Mouse (Mus musculus) forebrain, embryonic 14.5 days (tissue): Measurements from ENCODE around the gene Pias3. TPM values are rescaled to one million over a fixed set of nuclear protein-coding genes. Genes with fewer than 3 reads are reported as not detected.
"Not testable (repeated sequence)": the region's sequence is repeated elsewhere in the genome, so short reads cannot be mapped to it uniquely, and the experiment has no call there.

Experiments used
- ATAC-seq: fragments of 200-750 bp; cut with Nextera tagmentation; 2 replicates; pipeline ENCODE4 v1.8.0; 2017; ENCODE audit warnings: mild to moderate bottlenecking, moderate library complexity
- DNase-seq: peaks from one replicate; pipeline ENCODE4 v3.0.0-alpha.2; 2015; ENCODE audit warnings: low spot score
- H3K27ac ChIP-seq: fragments of 300-500 bp; sonication (generic); 2 replicates; pipeline ENCODE4 v1.5.1; 2014; ENCODE audit warnings: low read depth, mild to moderate bottlenecking, control low read depth, low read length, moderate library complexity
- H3K27me3 ChIP-seq: fragments of 300-500 bp; sonication (generic); replicated peaks from 2 replicates; pipeline ENCODE4 v1.6.1; 2014; ENCODE audit warnings: low read length, control low read depth, mixed read lengths; ENCODE audit not compliant: control insufficient read depth, insufficient read depth
- H3K36me3 ChIP-seq: fragments of 300-500 bp; sonication (generic); 2 replicates; pipeline ENCODE4 v1.6.1; 2014; ENCODE audit warnings: low read length, control low read depth; ENCODE audit not compliant: control insufficient read depth, insufficient read depth
- H3K4me1 ChIP-seq: fragments of 300-500 bp; sonication (generic); 2 replicates; pipeline ENCODE4 v1.6.1; 2014; ENCODE audit warnings: antibody characterized with exemption, low read length, control low read depth; ENCODE audit not compliant: control insufficient read depth, insufficient read depth
- H3K4me2 ChIP-seq: fragments of 300-500 bp; sonication (generic); 2 replicates; pipeline ENCODE4 v1.6.1; 2014; ENCODE audit warnings: mild to moderate bottlenecking, control low read depth, low read length
- H3K4me3 ChIP-seq: fragments of 300-500 bp; sonication (generic); 2 replicates; pipeline ENCODE4 v1.5.1; 2014; ENCODE audit warnings: low read depth, low read length, control low read depth
- H3K9ac ChIP-seq: fragments of 300-500 bp; sonication (generic); 2 replicates; pipeline ENCODE4 v1.6.1; 2014; ENCODE audit warnings: mild to moderate bottlenecking, low read length, control low read depth, moderate library complexity
- H3K9me3 ChIP-seq: fragments of 300-500 bp; sonication (generic); replicated peaks from 2 replicates; pipeline ENCODE4 v1.6.1; 2016; ENCODE audit warnings: low read length, control low read depth, mixed read lengths; ENCODE audit not compliant: control insufficient read depth
- WGBS: fragments of 180-500 bp; shearing (Covaris S2); extraction: QIAGEN DNeasy Blood & Tissue Kit; methylation state at CpG from one replicate; pipeline ENCODE4 v1.1.7; 2014; 5-methylcytosine and 5-hydroxymethylcytosine counted together
- polyA plus RNA-seq: library from polyadenylated mRNA; unstranded; fragments of >200 nt; fragmentation: Nextera tagmentation; extraction: Ambion mirVana; gene quantifications from 2 replicates; pipeline ENCODE4 v1.2.1, GENCODE M21; 2014

The Pias3 gene
- 14.8 and 21.3 TPM in 2 replicates for polyA plus RNA-seq

DNA sequence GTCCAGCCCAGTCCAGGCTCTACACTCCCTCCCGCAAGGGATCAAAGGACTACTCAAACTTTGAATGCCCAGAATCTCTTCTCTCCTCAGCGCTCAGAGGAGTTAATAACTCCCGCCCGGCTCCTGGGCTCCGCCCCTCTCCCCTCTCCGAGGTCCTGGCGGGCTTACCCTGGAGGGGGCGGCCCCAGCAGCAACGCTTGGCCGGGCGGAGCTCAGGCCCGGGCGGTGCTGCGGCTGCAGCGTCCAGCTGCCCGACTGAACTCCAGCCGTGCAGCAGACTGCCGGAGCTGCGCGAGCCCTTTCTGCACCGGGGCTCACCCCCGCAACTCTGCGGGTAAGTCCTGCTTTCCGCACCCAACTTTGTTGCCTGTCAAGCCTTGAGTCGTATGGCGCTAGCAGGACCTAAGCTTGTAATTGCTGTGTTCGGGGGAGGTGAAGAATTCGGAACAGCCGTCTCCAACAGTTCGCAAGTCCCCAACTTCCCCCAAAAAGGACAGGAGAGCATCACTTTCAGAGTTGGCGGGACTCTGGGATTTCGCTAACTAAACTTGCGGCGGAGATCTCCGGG is at the start of gene Pias3:
Gene Pias3, plus strand, starts transcription at position 187 of the 568 bp plus-strand sequence.
- peaks cover 7% of the 10 kb centered on the region for H3K4me1 ChIP-seq
- DNase-seq, result peak; percentile 80
- peak within 1 kb of the TSS; percentile 82 for H3K4me3 ChIP-seq
- H3K4me2 ChIP-seq, result peak within 1 kb of the TSS; percentile 72
- peak within 1 kb of the TSS; percentile 91 for H3K27ac ChIP-seq
- peak; percentile 78 for ATAC-seq
- peaks cover 14% of the 10 kb centered on the region for H3K36me3 ChIP-seq
- H3K9ac ChIP-seq, result peak within 1 kb of the TSS; percentile 79
- no peaks in the 10 kb centered on the region for H3K9me3 ChIP-seq
- no peaks in the 10 kb centered on the region for H3K27me3 ChIP-seq
- WGBS, result under 1% methylated on average over 35 of the region's 35 CpGs

- no peaks in the 10 kb centered on the region for H3K27me3 ChIP-seq
- 92% methylated on average over 3 of the region's 3 CpGs for WGBS
- no peak overlapping the region for H3K9ac ChIP-seq
- peaks cover 17% of the 10 kb centered on the region for H3K36me3 ChIP-seq
- DNase-seq (no peak), ATAC-seq (no peak)
- no peak overlapping the region for H3K4me3 ChIP-seq
- H3K4me2 ChIP-seq, result no peak overlapping the region
- H3K4me1 ChIP-seq, result no peaks in the 10 kb centered on the region
- H3K9me3 ChIP-seq, result no peaks in the 10 kb centered on the region
- H3K27ac ChIP-seq, result no peak overlapping the region
Observed at GRCm38 (mm10) chr3:96647365-96647764, 48.8 kb upstream of the Pias3 start.

DNA sequence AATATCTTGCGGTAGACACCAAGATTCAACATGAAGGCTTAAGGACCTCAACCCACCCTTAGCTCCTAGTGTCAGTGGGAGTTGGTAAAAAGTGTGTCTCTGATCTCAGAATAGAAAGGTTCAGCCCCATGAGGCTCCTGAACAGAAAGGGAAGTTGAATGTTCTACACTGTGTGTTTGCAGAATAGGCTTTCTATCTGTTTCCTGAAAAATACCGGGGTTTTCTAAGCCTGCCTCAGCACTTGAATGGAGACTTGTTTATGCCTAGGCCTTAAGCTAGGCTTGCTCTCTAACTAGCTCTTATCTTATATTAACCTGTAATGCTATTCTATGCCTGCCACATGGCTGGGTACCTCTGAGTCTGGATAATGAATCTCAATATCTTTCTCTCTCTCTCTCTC is 35.3 kb upstream of the Pias3 start:
- 87% methylated on average over 2 of the region's 2 CpGs for WGBS
- H3K36me3 ChIP-seq, result no peaks in the 10 kb centered on the region; the same call in 1 of the 2 replicates

DNA sequence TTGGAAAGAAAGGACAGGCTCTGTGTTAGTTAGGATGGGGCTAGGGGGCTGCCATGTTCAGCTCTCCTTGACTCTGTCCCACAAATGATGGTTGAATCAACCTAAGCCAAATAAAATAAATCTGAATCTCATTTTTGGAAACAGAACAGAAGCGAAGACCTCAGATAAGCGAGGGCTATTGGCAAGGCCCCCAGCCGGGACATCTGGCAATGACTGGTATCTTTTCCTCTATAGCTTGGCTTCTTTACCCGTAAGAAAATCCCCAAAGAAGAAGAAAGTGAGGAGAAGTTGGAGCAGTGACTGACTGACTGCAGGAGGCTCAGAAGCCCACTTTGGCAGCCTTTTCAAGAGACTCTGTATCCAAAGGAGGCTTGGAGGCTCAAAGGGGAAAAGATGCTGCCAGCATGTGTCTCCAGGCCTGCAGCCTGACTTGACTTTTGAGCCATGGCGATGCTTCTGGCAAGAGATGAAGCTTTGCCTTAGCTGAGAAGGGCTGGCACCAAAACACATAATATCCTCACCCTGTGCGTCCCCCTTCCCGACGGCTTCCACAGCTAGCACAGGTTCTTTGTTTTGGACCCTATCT is 33.4 kb upstream of the Pias3 start:
- WGBS, result 44% methylated on average over 8 of the region's 8 CpGs
- ATAC-seq, result no peak
- peak; percentile 12 for DNase-seq

More for the DNA sequence above, 35.3 kb upstream of the Pias3 start:
- H3K9me3 ChIP-seq, result no peaks in the 10 kb centered on the region
- H3K4me1 ChIP-seq, result no peaks in the 10 kb centered on the region
- H3K9ac ChIP-seq, result no peak overlapping the region
- H3K27me3 ChIP-seq, result no peaks in the 10 kb centered on the region
- H3K4me3 ChIP-seq, result no peak overlapping the region
- ATAC-seq (no peak), DNase-seq (no peak)
- H3K4me2 ChIP-seq, result no peak overlapping the region
- no peak overlapping the region for H3K27ac ChIP-seq

DNA sequence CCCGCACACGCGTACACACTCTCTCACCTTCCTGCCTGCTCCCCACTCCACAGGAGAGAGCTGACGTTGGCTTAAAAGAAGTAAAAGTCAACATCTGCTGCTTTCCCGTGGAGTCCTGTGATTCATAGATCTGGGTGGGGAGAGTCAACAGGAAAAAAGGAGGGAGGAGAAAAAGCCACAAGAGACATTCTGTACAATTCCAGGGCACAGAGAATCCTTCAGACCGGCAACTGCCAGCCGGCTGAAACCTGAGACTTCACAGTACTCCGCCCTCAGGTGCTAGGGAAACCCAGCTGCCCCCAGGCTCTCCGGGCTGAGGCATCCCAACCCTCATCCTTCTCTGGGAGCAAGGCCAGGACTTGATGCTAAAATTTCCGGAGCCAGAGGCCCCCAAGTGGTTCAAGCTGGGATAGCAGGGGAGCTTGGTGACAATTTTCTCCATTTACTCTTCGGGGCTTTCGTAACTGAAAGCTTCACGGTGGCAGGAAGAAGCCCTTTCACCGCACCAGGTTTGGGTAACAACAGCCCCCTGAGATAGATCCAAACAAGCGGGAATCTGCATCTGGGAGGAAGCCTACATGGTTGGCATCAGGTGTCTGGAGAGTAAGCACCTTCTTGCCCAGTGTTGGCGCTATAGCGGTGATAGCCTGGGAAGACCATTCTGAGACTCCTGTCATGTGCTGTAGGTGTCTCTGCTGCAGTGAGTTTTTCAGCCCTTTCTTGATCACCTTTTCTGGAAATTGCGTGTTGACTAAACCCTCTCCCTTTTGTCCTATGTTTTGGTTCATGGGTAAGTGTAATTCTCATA is 32.5 kb upstream of the Pias3 start:
- WGBS, result 6% methylated on average over 15 of the region's 18 CpGs
- Histone ChIP-seq H3K27me3 (no peaks in the 10 kb centered on the region), H3K9me3 (no peaks in the 10 kb centered on the region), H3K9ac (peak overlapping the region; percentile 40), H3K4me2 (peak overlapping the region; percentile 50), H3K4me1 (no peaks in the 10 kb centered on the region), H3K36me3 (no peaks in the 10 kb centered on the region), H3K27ac (no peak overlapping the region), H3K4me3 (peak overlapping the region; percentile 22)
- DNase-seq, result peak; percentile 91
- ATAC-seq, result peak; percentile 90

More for the DNA sequence above, 33.4 kb upstream of the Pias3 start:
- H3K4me3 ChIP-seq, result no peak overlapping the region
- peak overlapping the region; percentile 40 for H3K9ac ChIP-seq
- no peaks in the 10 kb centered on the region for H3K36me3 ChIP-seq
- H3K27ac ChIP-seq, result no peak overlapping the region
- H3K4me1 ChIP-seq, result no peaks in the 10 kb centered on the region
- peak overlapping the region; percentile 50 for H3K4me2 ChIP-seq
- H3K9me3 ChIP-seq, result no peaks in the 10 kb centered on the region
- H3K27me3 ChIP-seq, result no peaks in the 10 kb centered on the region

GRCm38 (mm10) chr3:96665732-96666363 is 30.3 kb upstream of the Pias3 start:
- not testable (repeated sequence) for H3K36me3 ChIP-seq, ATAC-seq, H3K9me3 ChIP-seq, H3K9ac ChIP-seq, H3K4me3 ChIP-seq, H3K4me1 ChIP-seq, H3K27me3 ChIP-seq, DNase-seq, H3K27ac ChIP-seq, H3K4me2 ChIP-seq
- WGBS, result 92% methylated on average over 7 of the region's 7 CpGs

DNA sequence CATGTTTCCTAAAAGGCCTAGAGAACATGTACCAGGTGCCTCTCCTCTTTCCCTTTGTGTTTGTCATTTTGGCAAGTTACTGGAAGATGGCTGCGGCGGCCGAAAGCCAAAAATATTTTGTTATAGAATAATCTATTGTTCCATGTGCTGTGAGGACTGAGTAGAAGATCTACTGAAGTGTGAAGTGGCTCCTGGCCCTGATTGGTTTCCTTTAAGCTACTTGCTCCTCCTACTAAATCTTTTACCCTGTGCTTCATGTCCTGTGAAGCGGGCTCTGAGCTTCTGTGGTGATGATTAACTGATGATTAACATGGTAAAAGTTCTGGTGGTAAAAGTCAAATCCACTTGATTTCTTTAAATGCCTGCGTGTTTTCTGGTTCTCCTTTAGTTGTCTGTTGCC is 29.3 kb upstream of the Pias3 start:
- Histone ChIP-seq H3K4me3 (no peak overlapping the region), H3K4me2 (no peak overlapping the region), H3K9me3 (no peaks in the 10 kb centered on the region), H3K27me3 (no peaks in the 10 kb centered on the region; the same call in none of the 2 replicates), H3K4me1 (peaks cover 2% of the 10 kb centered on the region; the same call in 1 of the 2 replicates), H3K36me3 (no peaks in the 10 kb centered on the region), H3K27ac (no peak overlapping the region), H3K9ac (no peak overlapping the region)
- no peak for ATAC-seq
- DNase-seq, result no peak
- WGBS, result 92% methylated on average over 5 of the region's 5 CpGs

DNA sequence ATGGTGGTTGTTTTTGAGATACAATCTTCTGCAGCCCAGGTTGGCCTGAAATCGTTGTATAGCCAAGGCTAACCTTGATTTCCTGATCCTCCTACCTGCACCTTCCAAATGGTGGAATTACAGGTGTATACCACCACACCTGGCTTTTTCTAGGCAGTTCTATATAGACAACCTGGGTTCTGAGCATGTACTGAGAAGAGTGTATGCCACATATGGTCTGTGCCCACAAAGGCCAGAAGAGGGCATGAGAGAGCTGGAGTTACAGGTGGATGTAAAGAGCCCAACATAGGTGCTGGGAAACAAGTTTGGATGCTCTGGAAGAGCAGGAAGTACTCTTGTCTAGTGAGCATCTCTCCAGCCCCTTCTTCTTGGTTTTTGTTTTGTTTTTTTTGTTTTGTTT is 28.9 kb upstream of the Pias3 start:
- H3K36me3 ChIP-seq, result no peaks in the 10 kb centered on the region
- no peak overlapping the region for H3K4me2 ChIP-seq
- ATAC-seq (no peak), DNase-seq (no peak)
- H3K9ac ChIP-seq, result no peak overlapping the region
- no peaks in the 10 kb centered on the region; the same call in none of the 2 replicates for H3K27me3 ChIP-seq
- H3K27ac ChIP-seq, result no peak overlapping the region
- H3K9me3 ChIP-seq, result no peaks in the 10 kb centered on the region
- WGBS, result 48% methylated on average over 1 of the region's 1 CpGs
- H3K4me3 ChIP-seq, result no peak overlapping the region
- H3K4me1 ChIP-seq, result peaks cover 2% of the 10 kb centered on the region; the same call in 1 of the 2 replicates
